ENCODE assay signal across 1 mouse cellular context in the genomic region with DNA sequence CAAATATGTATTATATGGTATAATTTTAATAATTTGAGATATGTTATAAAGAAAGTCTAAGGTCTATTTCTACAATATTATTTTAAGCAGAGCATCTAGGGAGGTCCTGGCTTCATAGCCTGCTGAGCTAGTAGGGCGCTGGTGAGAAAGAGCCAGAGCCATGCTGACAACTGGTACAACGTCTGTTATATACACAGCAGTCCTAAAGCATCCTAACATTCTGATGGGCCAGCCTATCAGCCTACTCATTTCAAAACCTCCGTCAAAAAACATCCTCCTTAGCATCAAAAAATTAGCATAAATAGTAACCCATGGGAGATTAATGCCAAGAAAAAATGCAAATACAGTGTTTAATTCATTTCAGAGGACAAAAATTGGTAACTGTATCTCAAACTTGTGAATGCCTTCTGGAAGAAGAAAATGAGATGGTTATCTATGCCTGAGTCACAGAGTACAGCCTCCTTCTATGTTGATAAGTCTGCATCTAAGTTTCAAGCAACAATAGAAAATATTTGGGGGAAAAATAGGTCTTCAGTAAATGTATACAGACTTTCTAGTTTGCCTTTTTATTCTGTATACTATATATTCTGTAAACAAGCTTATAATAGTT.
TF ChIP-seq lines count a peak whose summit lies in the region.

No protein-coding gene starts in this region.

TF ChIP-seq in MEL, 35 proteins besides CTCF, POLR2A, EP300 and RAD21 (continued from another document):
- TF ChIP-seq GATA1 (IDR thresholded peaks at IDR 0.05; ENCODE audit: low read depth, low read length): peak; percentile 27; the same call in 1 of the 2 replicates
TF ChIP-seq in MEL: peak in this region for 1.
